Mouse (Mus musculus) midbrain, postnatal 0 days (tissue): ENCODE results near the gene Fbxo41. TPM values are rescaled to one million over a fixed set of nuclear protein-coding genes. Genes with fewer than 3 reads are reported as not detected.
A peak's percentile ranks its signal among the peaks of the same experiment; 100 is the strongest.

Experiments
- ATAC-seq: fragments of 200-750 bp; cut with Nextera tagmentation; 2 replicates; pipeline ENCODE4 v1.8.0; 2017; ENCODE audit warnings: moderate number of reproducible peaks, mild to moderate bottlenecking, moderate TSS enrichment, moderate library complexity; ENCODE audit not compliant: low FRiP score
- DNase-seq: peaks from one replicate; pipeline ENCODE4 v3.0.0-alpha.2; 2015; ENCODE audit warnings: low spot score
- H3K27ac ChIP-seq: fragments of 300-500 bp; sonication (generic); 2 replicates; pipeline ENCODE4 v1.5.1; 2014; ENCODE audit warnings: low read depth, mild to moderate bottlenecking, low read length, mixed read lengths
- H3K27me3 ChIP-seq: fragments of 300-500 bp; sonication (generic); 2 replicates; pipeline ENCODE4 v1.6.1; 2014; ENCODE audit warnings: low read length, control low read depth, mixed read lengths; ENCODE audit not compliant: insufficient read depth
- H3K36me3 ChIP-seq: fragments of 300-500 bp; sonication (generic); 2 replicates; pipeline ENCODE4 v1.6.1; 2014; ENCODE audit warnings: low read length, control low read depth, mixed read lengths; ENCODE audit not compliant: insufficient read depth
- H3K4me1 ChIP-seq: fragments of 300-500 bp; sonication (generic); 2 replicates; pipeline ENCODE4 v1.6.1; 2014; ENCODE audit warnings: mild to moderate bottlenecking, control low read depth, antibody characterized with exemption, low read length, mixed read lengths; ENCODE audit not compliant: insufficient read depth
- H3K4me2 ChIP-seq: fragments of 300-500 bp; sonication (generic); 2 replicates; pipeline ENCODE4 v1.6.1; 2014; ENCODE audit warnings: low read depth, mild to moderate bottlenecking, low read length, mixed read lengths; ENCODE audit not compliant: poor library complexity, severe bottlenecking
- H3K4me3 ChIP-seq: fragments of 300-500 bp; sonication (generic); 2 replicates; pipeline ENCODE4 v1.5.1; 2014; ENCODE audit warnings: low read depth, mild to moderate bottlenecking, low read length, moderate library complexity
- H3K9ac ChIP-seq: fragments of 300-500 bp; sonication (generic); replicated peaks from 2 replicates; pipeline ENCODE4 v1.6.1; 2014; ENCODE audit warnings: mild to moderate bottlenecking, low read length, moderate library complexity, mixed read lengths; ENCODE audit not compliant: poor library complexity, severe bottlenecking
- H3K9me3 ChIP-seq: fragments of 300-500 bp; sonication (generic); 2 replicates; pipeline ENCODE4 v1.6.1; 2016; ENCODE audit warnings: low read length, control low read depth
- CTCF ChIP-seq: IDR thresholded peaks from 2 replicates; pipeline ENCODE4 v1.5.1; 2016; ENCODE audit warnings: antibody characterized with exemption, mild to moderate bottlenecking
- WGBS: fragments of 180-500 bp; shearing (Covaris S2); extraction: QIAGEN DNeasy Blood & Tissue Kit; methylation state at CpG from one replicate; pipeline ENCODE4 v1.1.7; 2014; 5-methylcytosine and 5-hydroxymethylcytosine counted together
- polyA plus RNA-seq: library from polyadenylated mRNA; unstranded; fragments of >200 nt; fragmentation: Nextera tagmentation; extraction: Ambion mirVana; gene quantifications from 2 replicates; pipeline ENCODE4 v1.2.1, GENCODE M21; 2015
- total RNA-seq: library from RNA; depleted of rRNA; stranded (reverse); fragments of >200 nt; gene quantifications from 2 replicates; pipeline ENCODE4 v1.2.3, GENCODE M21; 2014

The Fbxo41 gene
- total and polyA plus RNA-seq, 2 experiments from 2014 or later, result 13.3 to 67.3 TPM

- no peaks in the 10 kb centered on the region for H3K9me3 ChIP-seq
- no peak overlapping the region for H3K4me3 ChIP-seq
- WGBS, result 54% methylated on average over 14 of the region's 14 CpGs
- H3K36me3 ChIP-seq, result peaks cover 24% of the 10 kb centered on the region
- H3K27me3 ChIP-seq, result no peaks in the 10 kb centered on the region
- no peak overlapping the region for H3K9ac ChIP-seq
- H3K4me2 ChIP-seq, result no peak overlapping the region
- no peak overlapping the region for H3K27ac ChIP-seq
- TF ChIP-seq CTCF, result no peak
- ATAC-seq (no peak), DNase-seq (no peak)
- H3K4me1 ChIP-seq, result no peaks in the 10 kb centered on the region
Measured at GRCm38 (mm10) chr6:85478416-85478815, 24.4 kb downstream of the Fbxo41 start.

- DNase-seq (no peak), ATAC-seq (no peak)
- Histone ChIP-seq H3K9me3 (no peaks in the 10 kb centered on the region), H3K9ac (no peak overlapping the region), H3K4me2 (no peak overlapping the region), H3K4me1 (no peaks in the 10 kb centered on the region), H3K27me3 (no peaks in the 10 kb centered on the region), H3K36me3 (peaks cover 34% of the 10 kb centered on the region), H3K4me3 (no peak overlapping the region), H3K27ac (no peak overlapping the region)
- peak; percentile 68 for TF ChIP-seq CTCF
- WGBS, result 47% methylated on average over 10 of the region's 10 CpGs
Measured at GRCm38 (mm10) chr6:85477366-85477917, 25.4 kb downstream of the Fbxo41 start.

GRCm38 (mm10) chr6:85475581-85475980 lies 27.2 kb downstream of the Fbxo41 start:
- Histone ChIP-seq H3K36me3 (peaks cover 39% of the 10 kb centered on the region), H3K4me3 (no peak overlapping the region), H3K4me2 (no peak overlapping the region), H3K9me3 (no peaks in the 10 kb centered on the region), H3K4me1 (no peaks in the 10 kb centered on the region), H3K27me3 (no peaks in the 10 kb centered on the region), H3K9ac (no peak overlapping the region), H3K27ac (no peak overlapping the region)
- ATAC-seq (no peak), DNase-seq (no peak)
- 91% methylated on average over 3 of the region's 3 CpGs for WGBS
- no peak for TF ChIP-seq CTCF

DNA sequence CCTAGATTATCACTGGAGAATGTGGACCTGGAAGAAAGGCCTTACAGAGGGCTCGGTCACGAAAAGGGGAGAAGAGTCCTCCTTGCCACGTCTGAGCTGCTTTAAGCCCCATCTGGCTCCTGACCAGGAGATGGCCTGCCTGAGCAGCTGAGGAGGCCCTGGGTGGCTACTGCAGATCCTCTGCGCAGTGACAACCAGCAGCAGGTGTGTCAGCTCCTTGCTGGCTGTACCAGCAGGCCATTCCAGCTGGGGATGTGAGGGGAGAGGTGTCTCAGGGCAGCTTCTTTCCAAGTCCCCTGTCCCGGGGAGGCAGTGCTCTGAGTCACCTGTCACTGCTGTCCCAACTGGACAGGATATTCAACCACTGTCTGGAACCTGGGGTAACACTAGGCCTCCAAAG lies 30.3 kb downstream of the Fbxo41 start:
- WGBS, result 61% methylated on average over 5 of the region's 5 CpGs
- no peak for ATAC-seq
- Histone ChIP-seq H3K27me3 (no peaks in the 10 kb centered on the region), H3K9me3 (no peaks in the 10 kb centered on the region), H3K4me3 (no peak overlapping the region), H3K4me2 (no peak overlapping the region), H3K9ac (no peak overlapping the region), H3K4me1 (no peaks in the 10 kb centered on the region), H3K27ac (no peak overlapping the region), H3K36me3 (peaks cover 48% of the 10 kb centered on the region)
- DNase-seq, result no peak
- peak; percentile 2; the same call in 1 of the 2 replicates for TF ChIP-seq CTCF

DNA sequence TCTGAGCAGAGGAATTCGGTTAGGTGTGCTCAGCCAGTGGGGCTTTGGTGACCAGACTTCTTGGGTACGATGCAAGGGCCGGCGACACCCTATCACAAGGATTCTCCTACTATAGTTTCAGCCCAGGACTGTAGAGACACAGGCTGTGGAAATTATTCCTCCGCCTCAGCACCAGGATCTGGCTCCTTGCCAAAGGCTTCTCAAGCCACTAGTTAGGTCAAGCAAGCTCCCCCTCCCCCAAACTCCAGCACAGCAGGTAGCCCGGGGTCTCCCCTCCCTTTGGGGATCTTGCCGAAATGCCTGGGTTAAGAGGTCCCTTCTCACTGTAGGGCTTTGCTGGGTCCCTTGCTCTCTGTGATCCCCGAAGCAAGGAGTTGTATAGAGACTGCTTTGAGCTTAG lies 30.8 kb downstream of the Fbxo41 start:
- H3K4me2 ChIP-seq, result no peak overlapping the region
- no peak for DNase-seq
- no peaks in the 10 kb centered on the region for H3K27me3 ChIP-seq
- H3K36me3 ChIP-seq, result peaks cover 54% of the 10 kb centered on the region
- H3K4me1 ChIP-seq, result no peaks in the 10 kb centered on the region
- ATAC-seq, result no peak
- H3K9me3 ChIP-seq, result no peaks in the 10 kb centered on the region
- H3K4me3 ChIP-seq, result no peak overlapping the region
- no peak overlapping the region for H3K9ac ChIP-seq
- H3K27ac ChIP-seq, result no peak overlapping the region
- no peak for TF ChIP-seq CTCF
- 61% methylated on average over 8 of the region's 8 CpGs for WGBS

DNA sequence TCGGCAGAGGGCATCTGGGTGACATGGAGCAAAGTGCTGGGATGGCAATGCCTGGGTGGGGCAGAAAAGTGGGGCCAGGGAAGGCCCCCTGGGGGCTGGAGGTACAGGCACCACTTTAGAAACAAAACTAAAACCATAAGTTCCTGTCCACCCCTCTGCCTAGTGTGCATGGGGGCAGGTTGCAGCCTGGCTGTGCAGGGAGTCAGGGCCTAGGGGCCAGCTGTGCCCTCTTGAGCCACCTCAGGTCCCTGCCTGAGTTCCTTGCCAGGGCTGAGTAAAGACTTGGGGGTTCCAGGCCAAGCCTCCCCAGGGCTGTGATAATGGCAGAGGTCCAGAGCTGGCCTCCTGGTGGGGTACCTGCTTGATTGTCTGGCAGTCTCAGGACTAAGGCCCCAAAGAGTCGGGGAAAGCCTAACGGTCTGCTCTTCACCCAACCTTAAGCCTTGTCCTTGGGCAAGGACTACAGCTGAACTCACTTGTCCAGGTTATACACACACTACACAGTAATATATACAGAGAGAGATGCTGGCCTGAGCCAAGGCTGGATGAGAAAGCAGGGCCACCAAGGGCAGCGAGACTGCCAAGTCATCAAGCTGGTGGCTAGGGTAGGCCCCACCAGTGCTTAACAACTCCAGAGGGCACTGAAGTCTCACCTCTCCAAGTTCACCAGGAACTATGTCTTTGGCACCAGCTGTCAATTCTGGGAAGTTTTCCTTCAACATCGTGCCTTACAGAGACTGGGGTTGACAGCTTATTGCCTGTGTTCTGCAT lies 32.9 kb downstream of the Fbxo41 start:
- no peak overlapping the region for H3K4me2 ChIP-seq
- TF ChIP-seq CTCF, result no peak
- DNase-seq, result no peak
- no peak overlapping the region for H3K9ac ChIP-seq
- H3K27me3 ChIP-seq, result no peaks in the 10 kb centered on the region
- H3K4me1 ChIP-seq, result no peaks in the 10 kb centered on the region
- H3K4me3 ChIP-seq, result no peak overlapping the region
- H3K36me3 ChIP-seq, result peaks cover 58% of the 10 kb centered on the region
- no peak for ATAC-seq
- 80% methylated on average over 5 of the region's 5 CpGs for WGBS
- H3K9me3 ChIP-seq, result no peaks in the 10 kb centered on the region
- no peak overlapping the region for H3K27ac ChIP-seq
